Mouse (Mus musculus) stomach, embryonic 15.5 days (tissue): Measurements from ENCODE around the gene Myom1. TPM values are rescaled to one million over a fixed set of nuclear protein-coding genes. Genes with fewer than 3 reads are reported as not detected.

Experiments
- ATAC-seq: fragments of 200-750 bp; cut with Nextera tagmentation; 2 replicates; pipeline ENCODE4 v1.8.0; 2017; ENCODE audit warnings: low read depth, moderate number of reproducible peaks, moderate TSS enrichment; ENCODE audit not compliant: insufficient read depth, low FRiP score
- H3K27ac ChIP-seq: fragments of 300-500 bp; sonication (generic); 2 replicates; pipeline ENCODE4 v1.5.1; 2015; ENCODE audit warnings: mild to moderate bottlenecking, inconsistent platforms
- H3K27me3 ChIP-seq: fragments of 300-500 bp; sonication (generic); replicated peaks from 2 replicates; pipeline ENCODE4 v1.6.1; 2015; ENCODE audit warnings: inconsistent platforms
- H3K36me3 ChIP-seq: fragments of 300-500 bp; sonication (generic); 2 replicates; pipeline ENCODE4 v1.6.1; 2015; ENCODE audit warnings: inconsistent platforms
- H3K4me1 ChIP-seq: fragments of 300-500 bp; sonication (generic); 2 replicates; pipeline ENCODE4 v1.6.1; 2015; ENCODE audit warnings: inconsistent platforms
- H3K4me2 ChIP-seq: fragments of 300-500 bp; sonication (generic); 2 replicates; pipeline ENCODE4 v1.6.1; 2015; ENCODE audit warnings: mild to moderate bottlenecking, inconsistent platforms
- H3K4me3 ChIP-seq: fragments of 300-500 bp; sonication (generic); replicated peaks from 2 replicates; pipeline ENCODE4 v1.5.1; 2015; ENCODE audit warnings: inconsistent platforms
- H3K9ac ChIP-seq: fragments of 300-500 bp; sonication (generic); 2 replicates; pipeline ENCODE4 v1.6.1; 2015; ENCODE audit warnings: inconsistent platforms
- H3K9me3 ChIP-seq: fragments of 300-500 bp; sonication (generic); 2 replicates; pipeline ENCODE4 v1.6.1; 2016; ENCODE audit warnings: inconsistent platforms
- WGBS: fragments of 180-500 bp; shearing (Covaris S2); methylation state at CpG from one replicate; pipeline ENCODE4 v1.1.7; 2015; 5-methylcytosine and 5-hydroxymethylcytosine counted together
- polyA plus RNA-seq: library from polyadenylated mRNA; unstranded; fragments of >200 nt; fragmentation: Nextera tagmentation; extraction: Ambion mirVana; gene quantifications from 2 replicates; pipeline ENCODE4 v1.2.1, GENCODE M21; 2015

The Myom1 gene
- polyA plus RNA-seq, 1 experiment from 2014 or later, result 12.7 TPM

GRCm38 (mm10) chr17:71022841-71023240 lies 20.4 kb downstream of the Myom1 start:
- no peak overlapping the region for H3K4me3 ChIP-seq
- H3K4me2 ChIP-seq, result no peak overlapping the region
- ATAC-seq, result no peak
- H3K27ac ChIP-seq, result no peak overlapping the region
- WGBS, result 84% methylated on average over 13 of the region's 13 CpGs
- no peak overlapping the region for H3K9ac ChIP-seq
- H3K27me3 ChIP-seq, result no peaks in the 10 kb centered on the region
- no peaks in the 10 kb centered on the region for H3K9me3 ChIP-seq
- no peaks in the 10 kb centered on the region for H3K4me1 ChIP-seq
- no peaks in the 10 kb centered on the region for H3K36me3 ChIP-seq

- Histone ChIP-seq H3K27me3 (no peaks in the 10 kb centered on the region), H3K9me3 (no peaks in the 10 kb centered on the region), H3K4me1 (no peaks in the 10 kb centered on the region), H3K4me2 (no peak overlapping the region), H3K9ac (no peak overlapping the region), H3K4me3 (no peak overlapping the region), H3K27ac (no peak overlapping the region), H3K36me3 (no peaks in the 10 kb centered on the region)
- WGBS, result 93% methylated on average over 10 of the region's 10 CpGs
- ATAC-seq, result no peak
Measured at GRCm38 (mm10) chr17:71024071-71024470, 21.6 kb downstream of the Myom1 start.

GRCm38 (mm10) chr17:71025922-71026321 lies 23.5 kb downstream of the Myom1 start:
- ATAC-seq, result no peak
- Histone ChIP-seq H3K9ac (no peak overlapping the region), H3K4me3 (no peak overlapping the region), H3K4me1 (no peaks in the 10 kb centered on the region), H3K4me2 (no peak overlapping the region), H3K27ac (no peak overlapping the region), H3K36me3 (no peaks in the 10 kb centered on the region), H3K9me3 (no peaks in the 10 kb centered on the region), H3K27me3 (no peaks in the 10 kb centered on the region)
- WGBS, result 74% methylated on average over 8 of the region's 8 CpGs

- Histone ChIP-seq H3K4me2 (no peak overlapping the region), H3K27ac (no peak overlapping the region), H3K36me3 (no peaks in the 10 kb centered on the region), H3K9me3 (no peaks in the 10 kb centered on the region), H3K4me1 (no peaks in the 10 kb centered on the region), H3K27me3 (no peaks in the 10 kb centered on the region), H3K4me3 (no peak overlapping the region), H3K9ac (no peak overlapping the region)
- 93% methylated on average over 3 of the region's 3 CpGs for WGBS
- no peak for ATAC-seq
Measured at GRCm38 (mm10) chr17:71027186-71027585, 24.8 kb downstream of the Myom1 start.

GRCm38 (mm10) chr17:71032719-71033118 lies 30.3 kb downstream of the Myom1 start:
- H3K9me3 ChIP-seq, result no peaks in the 10 kb centered on the region
- WGBS, result 80% methylated on average over 10 of the region's 10 CpGs
- no peaks in the 10 kb centered on the region for H3K36me3 ChIP-seq
- no peaks in the 10 kb centered on the region for H3K27me3 ChIP-seq
- no peak for ATAC-seq
- H3K4me1 ChIP-seq, result no peaks in the 10 kb centered on the region
- H3K9ac ChIP-seq, result no peak overlapping the region
- H3K4me3 ChIP-seq, result no peak overlapping the region
- no peak overlapping the region for H3K27ac ChIP-seq
- no peak overlapping the region for H3K4me2 ChIP-seq

GRCm38 (mm10) chr17:71034472-71034871 lies 32.0 kb downstream of the Myom1 start:
- WGBS, result 56% methylated on average over 5 of the region's 5 CpGs
- ATAC-seq, result no peak
- no peak overlapping the region for H3K4me2 ChIP-seq

GRCm38 (mm10) chr17:71037188-71037587 lies 34.8 kb downstream of the Myom1 start:
- Histone ChIP-seq H3K27ac (no peak overlapping the region), H3K36me3 (no peaks in the 10 kb centered on the region), H3K4me3 (no peak overlapping the region), H3K27me3 (no peaks in the 10 kb centered on the region), H3K4me2 (no peak overlapping the region), H3K9ac (no peak overlapping the region), H3K9me3 (no peaks in the 10 kb centered on the region), H3K4me1 (no peaks in the 10 kb centered on the region)
- ATAC-seq, result no peak
- WGBS, result 70% methylated on average over 7 of the region's 7 CpGs

More at GRCm38 (mm10) chr17:71034472-71034871, 32.0 kb downstream of the Myom1 start:
- Histone ChIP-seq H3K27ac (no peak overlapping the region), H3K4me1 (no peaks in the 10 kb centered on the region), H3K9ac (no peak overlapping the region), H3K36me3 (no peaks in the 10 kb centered on the region), H3K4me3 (no peak overlapping the region), H3K9me3 (no peaks in the 10 kb centered on the region), H3K27me3 (no peaks in the 10 kb centered on the region)

- no peaks in the 10 kb centered on the region for H3K36me3 ChIP-seq
- no peaks in the 10 kb centered on the region for H3K27me3 ChIP-seq
- H3K27ac ChIP-seq, result no peak overlapping the region
- H3K4me2 ChIP-seq, result no peak overlapping the region
- ATAC-seq, result no peak
- H3K4me1 ChIP-seq, result no peaks in the 10 kb centered on the region
- H3K9ac ChIP-seq, result no peak overlapping the region
- 70% methylated on average over 5 of the region's 5 CpGs for WGBS
- H3K9me3 ChIP-seq, result no peaks in the 10 kb centered on the region
- no peak overlapping the region for H3K4me3 ChIP-seq
Measured at GRCm38 (mm10) chr17:71038812-71039211, 36.4 kb downstream of the Myom1 start.

GRCm38 (mm10) chr17:71039851-71040581 lies 37.6 kb downstream of the Myom1 start:
- no peaks in the 10 kb centered on the region for H3K27me3 ChIP-seq
- no peaks in the 10 kb centered on the region for H3K9me3 ChIP-seq
- no peak overlapping the region for H3K4me3 ChIP-seq
- WGBS, result 43% methylated on average over 12 of the region's 12 CpGs
- H3K4me2 ChIP-seq, result no peak overlapping the region
- H3K4me1 ChIP-seq, result no peaks in the 10 kb centered on the region
- no peak overlapping the region for H3K27ac ChIP-seq
- ATAC-seq, result no peak
- no peaks in the 10 kb centered on the region for H3K36me3 ChIP-seq
- no peak overlapping the region for H3K9ac ChIP-seq

- Histone ChIP-seq H3K4me1 (no peaks in the 10 kb centered on the region), H3K27ac (no peak overlapping the region), H3K27me3 (no peaks in the 10 kb centered on the region), H3K4me2 (no peak overlapping the region), H3K9me3 (no peaks in the 10 kb centered on the region), H3K9ac (no peak overlapping the region), H3K4me3 (no peak overlapping the region), H3K36me3 (no peaks in the 10 kb centered on the region)
- no peak for ATAC-seq
- WGBS, result 74% methylated on average over 5 of the region's 5 CpGs
Measured at GRCm38 (mm10) chr17:71040582-71040880, 38.1 kb downstream of the Myom1 start.

- Histone ChIP-seq H3K9ac (no peak overlapping the region), H3K36me3 (no peaks in the 10 kb centered on the region), H3K4me2 (no peak overlapping the region), H3K4me1 (no peaks in the 10 kb centered on the region), H3K4me3 (no peak overlapping the region), H3K9me3 (no peaks in the 10 kb centered on the region), H3K27ac (no peak overlapping the region), H3K27me3 (no peaks in the 10 kb centered on the region)
- 72% methylated on average over 1 of the region's 1 CpGs for WGBS
- ATAC-seq, result no peak
Measured at GRCm38 (mm10) chr17:71042645-71043044, 40.2 kb downstream of the Myom1 start.

- H3K9ac ChIP-seq, result no peak overlapping the region
Measured at GRCm38 (mm10) chr17:71045591-71045990, 43.2 kb downstream of the Myom1 start.

GRCm38 (mm10) chr17:71046856-71047255 lies 44.4 kb downstream of the Myom1 start:
- H3K36me3 ChIP-seq, result no peaks in the 10 kb centered on the region
- WGBS, result 90% methylated on average over 4 of the region's 4 CpGs
- no peaks in the 10 kb centered on the region for H3K27me3 ChIP-seq
- no peak for ATAC-seq
- H3K4me2 ChIP-seq, result no peak overlapping the region
- H3K4me3 ChIP-seq, result no peak overlapping the region
- no peaks in the 10 kb centered on the region for H3K4me1 ChIP-seq
- no peaks in the 10 kb centered on the region for H3K9me3 ChIP-seq
- no peak overlapping the region for H3K27ac ChIP-seq
- H3K9ac ChIP-seq, result no peak overlapping the region

More at GRCm38 (mm10) chr17:71045591-71045990, 43.2 kb downstream of the Myom1 start:
- ATAC-seq, result no peak
- 78% methylated on average over 9 of the region's 9 CpGs for WGBS
- no peaks in the 10 kb centered on the region for H3K4me1 ChIP-seq
- H3K27ac ChIP-seq, result no peak overlapping the region
- H3K36me3 ChIP-seq, result no peaks in the 10 kb centered on the region
- H3K27me3 ChIP-seq, result no peaks in the 10 kb centered on the region
- H3K4me3 ChIP-seq, result no peak overlapping the region
- H3K9me3 ChIP-seq, result no peaks in the 10 kb centered on the region
- no peak overlapping the region for H3K4me2 ChIP-seq
